Mouse (Mus musculus) lung, embryonic 14.5 days (tissue): ENCODE measurements at regions not wholly inside any gene's neighbourhood (a gene's known extent, or its start where the extent isn't known, plus 50 kb on each side); places are given as distances from the start of the nearest gene placed in this dataset.

Experiments
- ATAC-seq: fragments of 200-750 bp; cut with Nextera tagmentation; 2 replicates; pipeline ENCODE4 v1.8.0; 2017; ENCODE audit warnings: mild to moderate bottlenecking, moderate TSS enrichment, moderate library complexity; ENCODE audit not compliant: insufficient read depth
- DNase-seq: peaks from one replicate; pipeline ENCODE4 v3.0.0-alpha.2; 2015
- H3K27ac ChIP-seq: fragments of 300-500 bp; sonication (generic); 2 replicates; pipeline ENCODE4 v1.5.1; 2014; ENCODE audit warnings: low read depth, mild to moderate bottlenecking, moderate library complexity
- H3K27me3 ChIP-seq: fragments of 300-500 bp; sonication (generic); 2 replicates; pipeline ENCODE4 v1.6.1; 2014; ENCODE audit warnings: low read length, control low read depth; ENCODE audit not compliant: insufficient read depth
- H3K36me3 ChIP-seq: fragments of 300-500 bp; sonication (generic); 2 replicates; pipeline ENCODE4 v1.6.1; 2014; ENCODE audit warnings: control low read depth; ENCODE audit not compliant: insufficient read depth
- H3K4me1 ChIP-seq: fragments of 300-500 bp; sonication (generic); 2 replicates; pipeline ENCODE4 v1.6.1; 2014; ENCODE audit warnings: antibody characterized with exemption, control low read depth; ENCODE audit not compliant: insufficient read depth
- H3K4me2 ChIP-seq: fragments of 300-500 bp; sonication (generic); 2 replicates; pipeline ENCODE4 v1.6.1; 2014; ENCODE audit warnings: mild to moderate bottlenecking
- H3K4me3 ChIP-seq: fragments of 300-500 bp; sonication (generic); 2 replicates; pipeline ENCODE4 v1.5.1; 2014; ENCODE audit warnings: low read depth, low read length
- H3K9ac ChIP-seq: fragments of 300-500 bp; sonication (generic); 2 replicates; pipeline ENCODE4 v1.6.1; 2014
- H3K9me3 ChIP-seq: fragments of 300-500 bp; sonication (generic); 2 replicates; pipeline ENCODE4 v1.6.1; 2016; ENCODE audit warnings: low read depth, low read length, control low read depth
- CTCF ChIP-seq: IDR thresholded peaks from 2 replicates; pipeline ENCODE4 v1.5.1; 2016; ENCODE audit warnings: antibody characterized with exemption, low read depth
- WGBS: fragments of 180-500 bp; shearing (Covaris S2); extraction: QIAGEN DNeasy Blood & Tissue Kit; methylation state at CpG from one replicate; pipeline ENCODE4 v1.1.7; 2014; 5-methylcytosine and 5-hydroxymethylcytosine counted together

- Histone ChIP-seq H3K4me3 (no peak overlapping the region), H3K27ac (no peak overlapping the region), H3K36me3 (no peaks in the 10 kb centered on the region), H3K9me3 (no peaks in the 10 kb centered on the region), H3K4me1 (0 out of 2 replicates have a peak, but pooled peaks cover 3% of the 10 kb centered on the region), H3K4me2 (no peak overlapping the region), H3K9ac (no peak overlapping the region), H3K27me3 (no peaks in the 10 kb centered on the region)
- WGBS: 64% methylated on average over 7 of the region's 7 CpGs
- no peak for DNase-seq
- no peak for ATAC-seq
- no peak for TF ChIP-seq CTCF
Measured at GRCm38 (mm10) chr7:137748936-137749335, 311.5 kb downstream of the Glrx3 start.

DNA sequence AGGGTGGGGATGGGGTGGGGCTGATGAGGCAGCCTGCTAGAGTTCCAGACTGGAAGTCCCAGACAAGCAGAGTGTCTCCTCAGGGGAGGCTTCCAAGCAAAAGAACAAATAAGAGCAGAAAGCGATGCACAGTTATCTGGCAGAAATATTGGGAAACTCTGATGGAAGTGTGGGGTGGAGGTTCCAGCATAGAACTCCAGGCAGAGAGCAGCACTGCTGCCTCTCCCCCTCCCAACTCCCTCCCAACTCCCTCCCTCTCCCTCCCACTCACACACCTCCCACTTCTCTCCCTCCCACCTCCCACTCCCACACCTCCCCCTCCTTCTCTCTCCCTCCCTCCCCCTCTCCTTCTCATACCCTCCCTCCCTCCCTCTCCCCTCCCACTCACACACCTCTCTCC is 313.3 kb downstream of the Glrx3 start:
- no peak overlapping the region for H3K4me3 ChIP-seq
- no peak overlapping the region for H3K4me2 ChIP-seq
- 35% methylated on average over 1 of the region's 1 CpGs for WGBS
- H3K27me3 ChIP-seq: no peaks in the 10 kb centered on the region
- DNase-seq (no peak), ATAC-seq (0 out of 2 replicates have a peak, but pooled peaks have one; percentile 41)
- TF ChIP-seq CTCF: no peak
- no peak overlapping the region for H3K27ac ChIP-seq
- H3K9me3 ChIP-seq: no peaks in the 10 kb centered on the region
- no peaks in the 10 kb centered on the region for H3K4me1 ChIP-seq
- no peaks in the 10 kb centered on the region for H3K36me3 ChIP-seq
- no peak overlapping the region for H3K9ac ChIP-seq

GRCm38 (mm10) chr7:137751151-137751859 is 313.9 kb downstream of the Glrx3 start:
- Histone ChIP-seq H3K36me3 (no peaks in the 10 kb centered on the region), H3K4me3 (no peak overlapping the region), H3K27me3 (no peaks in the 10 kb centered on the region), H3K4me1 (no peaks in the 10 kb centered on the region), H3K27ac (no peak overlapping the region), H3K4me2 (no peak overlapping the region), H3K9ac (no peak overlapping the region), H3K9me3 (no peaks in the 10 kb centered on the region)
- no peak for TF ChIP-seq CTCF
- WGBS: 8% methylated on average over 4 of the region's 4 CpGs
- ATAC-seq: peak; percentile 60; the same call in 1 of the 2 replicates
- DNase-seq: no peak

- no peak for ATAC-seq
- WGBS: 34% methylated on average over 3 of the region's 3 CpGs
- Histone ChIP-seq H3K9me3 (no peaks in the 10 kb centered on the region), H3K27me3 (no peaks in the 10 kb centered on the region), H3K4me3 (no peak overlapping the region), H3K27ac (no peak overlapping the region), H3K4me2 (no peak overlapping the region), H3K36me3 (no peaks in the 10 kb centered on the region), H3K4me1 (no peaks in the 10 kb centered on the region), H3K9ac (no peak overlapping the region)
- TF ChIP-seq CTCF: no peak
- no peak for DNase-seq
Measured at GRCm38 (mm10) chr7:137765961-137766360, 328.5 kb downstream of the Glrx3 start.

- Histone ChIP-seq H3K4me3 (no peak overlapping the region), H3K4me2 (no peak overlapping the region), H3K9me3 (no peaks in the 10 kb centered on the region), H3K9ac (no peak overlapping the region), H3K4me1 (no peaks in the 10 kb centered on the region), H3K27me3 (no peaks in the 10 kb centered on the region), H3K36me3 (no peaks in the 10 kb centered on the region), H3K27ac (no peak overlapping the region)
- DNase-seq: no peak
- ATAC-seq: no peak
- no peak for TF ChIP-seq CTCF
- 81% methylated on average over 2 of the region's 2 CpGs for WGBS
Measured at GRCm38 (mm10) chr7:137766721-137767120, 329.3 kb downstream of the Glrx3 start.

GRCm38 (mm10) chr7:137773051-137773964 is 335.9 kb downstream of the Glrx3 start:
- Histone ChIP-seq H3K4me3 (no peak overlapping the region), H3K4me1 (no peaks in the 10 kb centered on the region), H3K27ac (no peak overlapping the region), H3K36me3 (no peaks in the 10 kb centered on the region), H3K9me3 (no peaks in the 10 kb centered on the region), H3K27me3 (no peaks in the 10 kb centered on the region), H3K9ac (no peak overlapping the region), H3K4me2 (no peak overlapping the region)
- no peak for TF ChIP-seq CTCF
- DNase-seq: no peak
- 76% methylated on average over 7 of the region's 7 CpGs for WGBS
- ATAC-seq: no peak

GRCm38 (mm10) chr7:137773965-137774310 is 336.5 kb downstream of the Glrx3 start:
- no peaks in the 10 kb centered on the region for H3K27me3 ChIP-seq
- H3K9ac ChIP-seq: no peak overlapping the region
- H3K9me3 ChIP-seq: no peaks in the 10 kb centered on the region
- DNase-seq (no peak), ATAC-seq (no peak)
- H3K36me3 ChIP-seq: no peaks in the 10 kb centered on the region
- TF ChIP-seq CTCF: no peak
- H3K27ac ChIP-seq: no peak overlapping the region
- 63% methylated on average over 7 of the region's 7 CpGs for WGBS
- no peak overlapping the region for H3K4me3 ChIP-seq
- H3K4me1 ChIP-seq: no peaks in the 10 kb centered on the region
- no peak overlapping the region for H3K4me2 ChIP-seq
